18 mouse cellular contexts compared by ENCODE assay signal in the genomic region with DNA sequence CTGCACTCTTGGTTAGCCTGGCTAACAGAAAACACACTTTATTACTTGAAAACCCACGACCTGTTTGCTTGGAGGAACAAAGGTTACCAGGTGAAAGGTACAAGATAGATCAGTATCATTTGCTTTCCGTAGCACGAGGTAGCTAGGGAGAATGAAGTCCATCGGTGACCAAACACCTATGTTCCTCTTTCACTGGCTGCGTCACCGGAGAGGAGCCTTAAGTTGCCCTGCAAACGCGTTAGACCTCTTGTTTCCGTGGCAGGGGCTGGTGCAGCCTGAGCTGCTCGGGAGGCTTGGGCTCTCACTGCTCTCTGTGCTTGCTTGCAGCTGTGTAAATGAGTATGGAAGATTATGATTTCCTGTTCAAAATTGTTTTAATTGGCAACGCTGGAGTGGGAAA. TPM values are rescaled to one million over a fixed set of nuclear protein-coding genes. Genes with fewer than 3 reads are reported as not detected.
DNase-seq lines count a peak whose midpoint lies in the region; ATAC-seq and TF ChIP-seq lines count a peak whose summit lies in the region.
"Had no signal": no experiment of that assay in that cellular context is flagged by ENCODE, and none has a peak within 500 bp of the region (broad histone marks: within the 10 kb centered on the region; RNA-seq: fewer than 3 reads in every experiment).

No protein-coding gene starts in this region.

- peak overlapping the region; percentile 71; the same call in 1 of the 2 replicates for H3K27ac ChIP-seq in liver, postnatal 0 days (ENCODE audit: low read depth)
- H3K27ac ChIP-seq in liver, embryonic 12.5 days: no peak overlapping the region
- H3K27ac ChIP-seq: neural tube, embryonic 13.5 days had no signal

- 55% methylated on average over 11 of the region's 11 CpGs for WGBS in liver, postnatal 0 days (ENCODE audit: insufficient replicate concordance)
- 67% methylated on average over 11 of the region's 11 CpGs for WGBS in liver, embryonic 12.5 days (ENCODE audit: insufficient replicate concordance)

- H3K9me3 ChIP-seq in liver, postnatal 0 days (ENCODE audit: low read length): no peaks in the 10 kb centered on the region
- no peaks in the 10 kb centered on the region for H3K9me3 ChIP-seq in liver, embryonic 12.5 days (replicated peaks)
- H3K9me3 ChIP-seq: neural tube, embryonic 13.5 days had no signal

- TF ChIP-seq CTCF in liver, postnatal 0 days (IDR thresholded peaks at IDR 0.05; ENCODE audit: low read depth): no peak

- H3K4me2 ChIP-seq in liver, postnatal 0 days (ENCODE audit: low read depth, low read length): 0 out of 2 replicates have a peak overlapping the region, but pooled peaks have one; percentile 0
- no peak overlapping the region for H3K4me2 ChIP-seq in liver, embryonic 12.5 days
- H3K4me2 ChIP-seq: heart, embryonic 11.5 days; neural tube, embryonic 13.5 days had no signal

- TF ChIP-seq EP300 in liver, postnatal 0 days (IDR thresholded peaks at IDR 0.05; ENCODE audit: low read depth): 0 out of 2 replicates have a peak, but pooled peaks have one; percentile 21

- no peaks in the 10 kb centered on the region; the same call in 1 of the 2 replicates for H3K36me3 ChIP-seq in liver, postnatal 0 days (replicated peaks; ENCODE audit: insufficient read depth, low read length)
- no peaks in the 10 kb centered on the region for H3K36me3 ChIP-seq in liver, embryonic 12.5 days
- H3K36me3 ChIP-seq: neural tube, embryonic 13.5 days had no signal

- no peaks in the 10 kb centered on the region for H3K27me3 ChIP-seq in liver, postnatal 0 days (ENCODE audit: insufficient read depth, low read length)
- no peaks in the 10 kb centered on the region for H3K27me3 ChIP-seq in liver, embryonic 12.5 days (replicated peaks)
- H3K27me3 ChIP-seq: neural tube, embryonic 13.5 days; Patski had no signal

- peaks cover 4% of the 10 kb centered on the region; the same call in 1 of the 2 replicates for H3K4me1 ChIP-seq in liver, postnatal 0 days (ENCODE audit: insufficient read depth)
- H3K4me1 ChIP-seq in liver, embryonic 12.5 days: no peaks in the 10 kb centered on the region
- H3K4me1 ChIP-seq: neural tube, embryonic 13.5 days had no signal

- DNase-seq in heart, adult 11 months: peak; percentile 89
- no peak for DNase-seq in heart, postnatal 14 days
- peak; percentile 35 for DNase-seq in liver, postnatal 0 days
- peak; percentile 23 for DNase-seq in spleen, adult 12 weeks (ENCODE audit: low spot score)
- DNase-seq in frontal cortex, postnatal 10 days (ENCODE audit: low spot score in 2 of 2): no peak
- no peak for DNase-seq in left cerebral cortex, postnatal 25 days (ENCODE audit: low spot score in 2 of 2)
- no peak for DNase-seq in ovary, postnatal 10 days (ENCODE audit: low spot score)
- DNase-seq: cerebellum, postnatal 14 days; gastrocnemius, postnatal 36 days; heart, postnatal 36 days; right cerebral cortex, postnatal 4 days; thymus, adult 2 months had no signal

- H3K9ac ChIP-seq in liver, postnatal 0 days (replicated peaks): no peak overlapping the region
- no peak overlapping the region for H3K9ac ChIP-seq in liver, embryonic 12.5 days
- H3K9ac ChIP-seq: neural tube, embryonic 13.5 days had no signal

- peak; percentile 79 for ATAC-seq in liver, postnatal 0 days
- no peak for ATAC-seq in liver, embryonic 12.5 days
- ATAC-seq: hindbrain, embryonic 16.5 days; lung, postnatal 0 days; Patski had no signal

- intact Hi-C loops in heart, postnatal 14 days (cut with DNase I): loop anchor here (10.0 kb wide), 1 partner anchor 85 kb away; no protein-coding TSS in a partner anchor
- intact Hi-C loops in left cerebral cortex, postnatal 25 days (cut with DNase I): loop anchor here (10.0 kb wide), 1 partner anchor 75 kb away; a partner anchor contains a TSS

- no peak overlapping the region; the same call in 1 of the 2 replicates for H3K4me3 ChIP-seq in liver, postnatal 0 days (ENCODE audit: low read depth, low read length)
- H3K4me3 ChIP-seq in liver, embryonic 12.5 days: no peak overlapping the region
- H3K4me3 ChIP-seq: neural tube, embryonic 13.5 days had no signal

RNA-seq across cellular contexts. Expression of a gene that starts 54.4 kb away (rescaled TPM):
- 1 to 10 TPM in 1 of 2 experiments, under 1 TPM in 1; 0.88 to 1.1 TPM for total RNA-seq in heart, postnatal 14 days (2021)
- 3.7 and 3.9 TPM in 2 replicates for polyA plus RNA-seq in liver, postnatal 0 days (2015; fragmentation: Nextera tagmentation; extraction: Ambion mirVana)
- polyA plus RNA-seq in liver, embryonic 12.5 days (2016; fragmentation: Nextera tagmentation; extraction: Ambion mirVana): 15.5 and 16.1 TPM in 2 replicates
- total RNA-seq in left cerebral cortex, postnatal 25 days (2021): under 1 TPM; 0.55 to 0.87 TPM

RNA-seq across cellular contexts. Expression of a gene that starts 54.6 kb away (rescaled TPM):
- total RNA-seq in heart, postnatal 14 days (2021): 10 to 100 TPM; 36.6 to 39.2 TPM
- 10.2 and 11.5 TPM in 2 replicates for polyA plus RNA-seq in liver, postnatal 0 days (2015; fragmentation: Nextera tagmentation; extraction: Ambion mirVana)
- polyA plus RNA-seq in liver, embryonic 12.5 days (2016; fragmentation: Nextera tagmentation; extraction: Ambion mirVana): 18.2 and 20.0 TPM in 2 replicates
- total RNA-seq in left cerebral cortex, postnatal 25 days (2021): 10 to 100 TPM in 1 of 2 experiments, 1 to 10 TPM in 1; 9.4 to 11.4 TPM

Comparison
In these comparisons a context has a peak if more than half of its experiments do, and no peak if none do; other contexts are left out.
1. DNase-seq: peak in heart, adult 11 months (single experiment), liver, postnatal 0 days (single experiment) and spleen, adult 12 weeks (single experiment); none in heart, postnatal 14 days (0 of 2), frontal cortex, postnatal 10 days (0 of 2), left cerebral cortex, postnatal 25 days (0 of 2) and ovary, postnatal 10 days (single experiment).